Mouse (Mus musculus): ENCODE measurements around the gene Dmp1. TPM values are rescaled to one million over a fixed set of nuclear protein-coding genes. Genes with fewer than 3 reads are reported as not detected.

Gene Dmp1
- total and polyA plus RNA-seq, 3 experiments: not detected

DNA sequence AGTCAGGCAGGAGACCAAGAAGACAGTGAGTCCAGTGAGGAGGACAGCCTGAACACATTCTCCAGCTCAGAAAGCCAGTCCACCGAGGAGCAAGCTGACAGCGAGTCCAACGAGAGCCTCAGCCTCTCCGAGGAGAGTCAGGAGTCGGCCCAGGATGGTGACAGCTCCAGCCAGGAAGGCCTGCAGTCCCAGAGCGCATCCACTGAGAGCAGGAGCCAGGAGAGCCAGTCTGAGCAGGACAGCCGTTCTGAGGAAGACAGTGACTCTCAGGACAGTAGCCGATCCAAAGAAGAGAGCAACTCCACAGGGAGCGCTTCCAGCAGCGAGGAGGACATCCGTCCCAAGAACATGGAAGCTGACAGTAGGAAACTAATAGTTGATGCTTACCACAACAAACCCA is 10.1 kb downstream of the Dmp1 start:
- H3K4me3 ChIP-seq: no peak overlapping the region
- intact Hi-C loops (cut with DNase I): no loop called here
- DNase-seq: peak; percentile 9 to 28

DNA sequence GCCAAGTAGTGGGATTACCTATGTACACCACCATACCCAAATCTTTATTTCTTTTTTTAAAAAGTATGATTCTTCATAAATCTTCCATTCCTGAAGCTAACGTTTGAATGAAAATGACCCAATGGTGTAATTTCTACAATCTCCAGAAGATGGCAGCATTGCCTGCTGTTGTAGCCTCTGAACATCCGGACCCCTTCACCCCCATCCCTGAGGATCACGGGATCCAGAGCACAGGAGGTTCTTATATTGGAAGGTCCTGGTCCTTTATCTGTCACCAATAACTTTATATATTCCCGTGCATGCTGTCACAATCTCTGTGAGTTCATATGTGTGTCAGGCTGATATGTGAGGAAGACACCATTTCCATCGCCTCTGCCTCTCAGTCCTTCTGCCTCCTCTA is 16.5 kb downstream of the Dmp1 start:
- no peak overlapping the region for H3K9ac ChIP-seq (ENCODE audit: low read depth, low read length)
- H3K36me3 ChIP-seq (ENCODE audit: control insufficient read depth, insufficient read depth, low read length): no peaks in the 10 kb centered on the region
- peak; percentile 90 for TF ChIP-seq CTCF (IDR thresholded peaks at IDR 0.05)
- TF ChIP-seq EP300 (IDR thresholded peaks at IDR 0.05; ENCODE audit: insufficient read depth, low read depth, low read length): no peak
- TF ChIP-seq POLR2A (IDR thresholded peaks at IDR 0.05; ENCODE audit: insufficient read depth, low read depth, low read length): no peak
- H3K4me1 ChIP-seq (ENCODE audit: control insufficient read depth, insufficient read depth, low read length): peaks cover 1% of the 10 kb centered on the region
- no peak overlapping the region for H3K4me3 ChIP-seq
- intact Hi-C loops (cut with DNase I): loop anchor here (1.0 to 5.0 kb wide), 5 partner anchors 87 to 228 kb away; no protein-coding TSS in a partner anchor
- H3K27me3 ChIP-seq (ENCODE audit: control insufficient read depth, insufficient read depth, low read length): 0 out of 2 replicates have a peak, but pooled peaks cover 2% of the 10 kb centered on the region
- 18% methylated on average over 5 of the region's 5 CpGs for WGBS
- H3K27ac ChIP-seq: no peak overlapping the region
- no peaks in the 10 kb centered on the region; the same call in 1 of the 2 replicates for H3K79me2 ChIP-seq (replicated peaks; ENCODE audit: control insufficient read depth, insufficient read depth, low read length)
- no peak for DNase-seq

More for the DNA sequence above, 10.1 kb downstream of the Dmp1 start:
- Histone ChIP-seq H3K36me3 (ENCODE audit: control insufficient read depth, insufficient read depth, low read length) (no peaks in the 10 kb centered on the region), H3K27ac (no peak overlapping the region), H3K79me2 (replicated peaks; ENCODE audit: control insufficient read depth, insufficient read depth, low read length) (no peaks in the 10 kb centered on the region), H3K4me1 (ENCODE audit: control insufficient read depth, insufficient read depth, low read length) (no peaks in the 10 kb centered on the region), H3K27me3 (ENCODE audit: control insufficient read depth, insufficient read depth, low read length) (no peaks in the 10 kb centered on the region), H3K9ac (ENCODE audit: low read depth, low read length) (no peak overlapping the region)
- WGBS: 63% methylated on average over 11 of the region's 11 CpGs
- TF ChIP-seq POLR2A (IDR thresholded peaks at IDR 0.05; ENCODE audit: insufficient read depth, low read depth, low read length): no peak
- TF ChIP-seq EP300 (IDR thresholded peaks at IDR 0.05; ENCODE audit: insufficient read depth, low read depth, low read length): no peak
- TF ChIP-seq CTCF (IDR thresholded peaks at IDR 0.05): no peak

DNA sequence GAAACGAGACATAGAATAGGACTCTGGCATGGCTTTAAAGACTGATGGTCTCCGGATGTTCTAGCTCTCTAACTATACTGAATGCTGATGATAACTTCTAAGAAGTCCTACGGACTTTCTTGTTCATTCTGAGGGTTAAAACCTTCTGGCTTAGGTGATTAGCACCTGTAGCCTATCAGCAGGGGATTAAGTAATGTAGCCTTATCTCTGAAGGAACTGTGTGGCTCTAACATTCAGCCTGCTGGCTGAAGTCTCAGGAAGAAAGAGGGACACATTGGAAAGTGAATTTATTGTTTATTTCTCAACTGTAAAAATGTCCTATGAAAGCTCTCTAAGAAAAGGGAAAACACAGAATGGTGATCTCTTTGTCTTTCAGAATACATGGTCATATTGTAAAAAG is 21.9 kb downstream of the Dmp1 start:
- Histone ChIP-seq H3K27ac (no peak overlapping the region), H3K79me2 (replicated peaks; ENCODE audit: control insufficient read depth, insufficient read depth, low read length) (no peaks in the 10 kb centered on the region; the same call in 1 of the 2 replicates), H3K9ac (ENCODE audit: low read depth, low read length) (no peak overlapping the region), H3K4me1 (ENCODE audit: control insufficient read depth, insufficient read depth, low read length) (peaks cover 3% of the 10 kb centered on the region), H3K36me3 (ENCODE audit: control insufficient read depth, insufficient read depth, low read length) (no peaks in the 10 kb centered on the region), H3K4me3 (no peak overlapping the region), H3K27me3 (ENCODE audit: control insufficient read depth, insufficient read depth, low read length) (0 out of 2 replicates have a peak, but pooled peaks cover 2% of the 10 kb centered on the region)
- DNase-seq: no peak
- intact Hi-C loops (cut with DNase I): no loop called here
- 33% methylated on average over 3 of the region's 3 CpGs for WGBS
- TF ChIP-seq CTCF (IDR thresholded peaks at IDR 0.05) (no peak), EP300 (IDR thresholded peaks at IDR 0.05; ENCODE audit: insufficient read depth, low read depth, low read length) (no peak), POLR2A (IDR thresholded peaks at IDR 0.05; ENCODE audit: insufficient read depth, low read depth, low read length) (no peak)

DNA sequence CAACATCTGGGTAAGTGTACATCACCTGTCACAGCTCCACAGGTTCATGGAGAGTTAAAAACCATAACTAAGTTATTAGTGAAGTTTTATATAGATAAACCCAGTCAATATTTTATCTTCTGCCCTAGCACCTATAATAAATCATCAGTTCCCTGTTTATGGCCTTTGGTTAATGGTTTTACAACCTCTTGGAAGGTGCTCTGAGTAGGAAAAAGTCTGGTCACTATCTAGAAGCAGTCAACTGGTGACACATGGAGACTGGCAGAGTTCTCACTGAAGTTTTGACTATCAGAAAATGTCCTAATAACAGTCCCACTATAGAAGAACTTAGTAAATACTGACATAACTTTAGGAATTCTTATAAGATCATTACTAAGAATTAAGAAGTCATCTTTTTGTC is 22.3 kb downstream of the Dmp1 start:
- TF ChIP-seq CTCF (IDR thresholded peaks at IDR 0.05) (no peak), EP300 (IDR thresholded peaks at IDR 0.05; ENCODE audit: insufficient read depth, low read depth, low read length) (no peak)
- H3K4me3 ChIP-seq: no peak overlapping the region
- DNase-seq: no peak
- H3K36me3 ChIP-seq (ENCODE audit: control insufficient read depth, insufficient read depth, low read length): no peaks in the 10 kb centered on the region
- no peaks in the 10 kb centered on the region; the same call in 1 of the 2 replicates for H3K79me2 ChIP-seq (replicated peaks; ENCODE audit: control insufficient read depth, insufficient read depth, low read length)
- no peak overlapping the region for H3K27ac ChIP-seq
- intact Hi-C loops (cut with DNase I): no loop called here
- no peak overlapping the region for H3K9ac ChIP-seq (ENCODE audit: low read depth, low read length)
- H3K4me1 ChIP-seq (ENCODE audit: control insufficient read depth, insufficient read depth, low read length): peaks cover 3% of the 10 kb centered on the region
- H3K27me3 ChIP-seq (ENCODE audit: control insufficient read depth, insufficient read depth, low read length): 0 out of 2 replicates have a peak, but pooled peaks cover 2% of the 10 kb centered on the region

DNA sequence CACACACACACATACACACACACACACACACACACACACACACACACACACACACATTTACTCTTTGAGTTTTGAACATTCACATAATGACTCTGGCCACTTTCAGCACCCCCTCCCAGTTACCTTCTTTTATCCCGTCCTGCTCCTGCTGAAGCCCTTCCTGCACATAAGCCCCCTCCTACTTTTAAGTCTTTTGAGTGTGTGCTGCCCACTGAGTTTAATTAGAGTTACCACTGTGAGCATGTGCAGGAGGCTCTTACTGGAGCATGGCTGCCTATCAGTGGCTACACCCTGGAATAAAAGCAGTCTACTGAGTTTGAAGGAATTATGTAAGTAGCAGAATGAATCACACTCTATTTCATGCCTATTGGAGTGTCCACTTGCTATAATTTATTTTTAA is 26.1 kb downstream of the Dmp1 start:
- H3K4me1 ChIP-seq (ENCODE audit: control insufficient read depth, insufficient read depth, low read length): peaks cover 1% of the 10 kb centered on the region
- no peaks in the 10 kb centered on the region for H3K36me3 ChIP-seq (ENCODE audit: control insufficient read depth, insufficient read depth, low read length)
- no peak for TF ChIP-seq POLR2A (IDR thresholded peaks at IDR 0.05; ENCODE audit: insufficient read depth, low read depth, low read length)
- no peak for TF ChIP-seq EP300 (IDR thresholded peaks at IDR 0.05; ENCODE audit: insufficient read depth, low read depth, low read length)
- no peak for TF ChIP-seq CTCF (IDR thresholded peaks at IDR 0.05)
- no peaks in the 10 kb centered on the region for H3K79me2 ChIP-seq (replicated peaks; ENCODE audit: control insufficient read depth, insufficient read depth, low read length)
- H3K27ac ChIP-seq: no peak overlapping the region
- H3K9ac ChIP-seq (ENCODE audit: low read depth, low read length): no peak overlapping the region
- no peak overlapping the region for H3K4me3 ChIP-seq
- DNase-seq: no peak
- intact Hi-C loops (cut with DNase I): no loop called here
- H3K27me3 ChIP-seq (ENCODE audit: control insufficient read depth, insufficient read depth, low read length): no peaks in the 10 kb centered on the region
- 60% methylated on average over 1 of the region's 1 CpGs for WGBS

DNA sequence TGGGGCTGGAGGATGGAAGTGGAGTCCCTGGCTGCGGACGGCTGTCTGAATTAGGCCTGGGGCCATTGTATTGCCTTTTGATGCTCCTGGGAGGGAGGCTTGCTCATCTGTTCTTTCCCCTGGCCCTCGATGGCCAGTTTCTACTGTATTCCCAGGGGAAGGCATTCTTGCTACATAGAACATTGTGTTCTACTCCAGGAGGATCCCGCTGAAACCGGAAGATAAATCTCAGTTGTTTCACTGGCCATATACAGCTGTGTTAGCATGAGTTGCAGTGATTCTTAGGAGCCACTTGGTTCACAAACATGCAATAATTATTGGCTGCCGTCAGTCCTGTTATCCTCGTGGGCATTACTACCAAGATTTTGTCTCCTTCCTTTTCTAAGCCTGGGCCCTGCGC is 34.3 kb downstream of the Dmp1 start:
- 67% methylated on average over 8 of the region's 8 CpGs for WGBS
- Histone ChIP-seq H3K27ac (no peak overlapping the region), H3K36me3 (ENCODE audit: control insufficient read depth, insufficient read depth, low read length) (no peaks in the 10 kb centered on the region), H3K9ac (ENCODE audit: low read depth, low read length) (no peak overlapping the region), H3K4me1 (ENCODE audit: control insufficient read depth, insufficient read depth, low read length) (peaks cover 5% of the 10 kb centered on the region), H3K79me2 (replicated peaks; ENCODE audit: control insufficient read depth, insufficient read depth, low read length) (no peaks in the 10 kb centered on the region), H3K27me3 (ENCODE audit: control insufficient read depth, insufficient read depth, low read length) (no peaks in the 10 kb centered on the region), H3K4me3 (no peak overlapping the region)
- peak in 1 of 2 experiments; percentile 21 for DNase-seq
- intact Hi-C loops (cut with DNase I): no loop called here
- TF ChIP-seq CTCF (IDR thresholded peaks at IDR 0.05) (no peak), POLR2A (IDR thresholded peaks at IDR 0.05; ENCODE audit: insufficient read depth, low read depth, low read length) (0 out of 2 replicates have a peak, but pooled peaks have one; percentile 24)
